Mouse (Mus musculus) layer of hippocampus, adult 9-11 months (tissue): ENCODE results near the gene Schip1.
A peak's percentile ranks its signal among the peaks of the same experiment; 100 is the strongest.

Experiments
- DNase-seq: peaks from one replicate; pipeline ENCODE4 v3.0.0; 2022

The Schip1 gene

DNA sequence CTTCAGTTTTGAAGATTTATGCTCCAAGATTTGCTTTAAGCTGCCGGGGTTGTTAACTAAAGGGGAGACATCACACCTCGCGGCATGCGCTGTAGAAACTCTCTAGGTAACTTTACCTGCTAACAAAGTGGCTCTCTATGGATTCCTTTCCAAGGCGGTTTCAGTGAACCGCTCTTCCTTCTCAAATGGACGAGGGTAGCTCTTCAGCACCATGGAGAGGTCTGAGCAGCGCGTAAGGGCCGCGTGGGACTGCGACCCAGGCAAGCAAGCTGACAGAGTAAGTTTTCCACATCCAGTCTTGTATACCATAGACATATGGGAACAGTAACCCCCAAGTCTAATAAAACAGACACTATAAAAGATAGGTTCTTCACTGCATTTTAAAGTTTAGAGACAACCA, at the start of gene Schip1:
Schip1 (plus strand) TSS at position 72 of the 400 bp plus-strand sequence.
- DNase-seq, result no peak

- DNase-seq, result no peak
Observed at GRCm38 (mm10) chr3:68015786-68016185, 48.8 kb upstream of the Schip1 start.

DNA sequence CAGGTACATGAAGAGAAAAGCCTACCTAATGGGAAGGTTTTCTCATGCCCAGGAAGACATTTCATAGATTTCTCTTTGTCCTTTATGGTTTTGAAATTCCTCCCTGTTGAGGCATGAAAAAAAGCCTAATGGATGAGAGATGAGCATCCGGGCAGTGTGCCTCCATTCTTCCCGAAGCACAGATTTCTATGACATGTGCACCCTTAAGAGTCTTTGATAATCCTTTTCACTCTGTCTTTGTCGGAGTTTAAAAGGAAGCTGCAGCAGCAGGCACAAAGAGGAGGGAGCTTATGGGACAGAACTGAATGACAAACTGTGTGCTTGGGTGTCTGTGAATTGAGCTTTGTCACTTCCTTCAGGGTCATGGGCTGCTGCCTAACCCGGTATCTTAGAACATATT, 45.2 kb upstream of the Schip1 start:
- no peak for DNase-seq

DNA sequence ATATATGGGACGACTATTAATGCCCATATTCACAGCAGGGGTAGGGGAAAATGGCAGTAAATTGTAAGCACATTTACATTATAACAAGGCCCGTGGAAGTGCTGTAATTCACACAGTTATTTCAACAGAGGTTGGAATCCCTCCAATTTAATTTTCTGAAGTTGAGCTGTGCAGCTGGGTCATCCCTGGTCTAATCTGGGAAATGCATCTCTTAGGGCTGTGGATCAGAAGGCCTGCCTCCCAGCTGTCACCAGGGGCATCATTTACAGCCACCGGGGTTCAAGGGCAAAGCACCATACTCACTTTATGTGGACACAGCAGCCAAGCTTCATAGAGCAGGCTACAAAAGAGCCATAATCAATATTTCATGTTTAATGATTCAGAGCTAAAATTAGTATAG, 28.5 kb upstream of the Schip1 start:
- no peak for DNase-seq

GRCm38 (mm10) chr3:68042951-68043350, 21.7 kb upstream of the Schip1 start:
- no peak for DNase-seq

DNA sequence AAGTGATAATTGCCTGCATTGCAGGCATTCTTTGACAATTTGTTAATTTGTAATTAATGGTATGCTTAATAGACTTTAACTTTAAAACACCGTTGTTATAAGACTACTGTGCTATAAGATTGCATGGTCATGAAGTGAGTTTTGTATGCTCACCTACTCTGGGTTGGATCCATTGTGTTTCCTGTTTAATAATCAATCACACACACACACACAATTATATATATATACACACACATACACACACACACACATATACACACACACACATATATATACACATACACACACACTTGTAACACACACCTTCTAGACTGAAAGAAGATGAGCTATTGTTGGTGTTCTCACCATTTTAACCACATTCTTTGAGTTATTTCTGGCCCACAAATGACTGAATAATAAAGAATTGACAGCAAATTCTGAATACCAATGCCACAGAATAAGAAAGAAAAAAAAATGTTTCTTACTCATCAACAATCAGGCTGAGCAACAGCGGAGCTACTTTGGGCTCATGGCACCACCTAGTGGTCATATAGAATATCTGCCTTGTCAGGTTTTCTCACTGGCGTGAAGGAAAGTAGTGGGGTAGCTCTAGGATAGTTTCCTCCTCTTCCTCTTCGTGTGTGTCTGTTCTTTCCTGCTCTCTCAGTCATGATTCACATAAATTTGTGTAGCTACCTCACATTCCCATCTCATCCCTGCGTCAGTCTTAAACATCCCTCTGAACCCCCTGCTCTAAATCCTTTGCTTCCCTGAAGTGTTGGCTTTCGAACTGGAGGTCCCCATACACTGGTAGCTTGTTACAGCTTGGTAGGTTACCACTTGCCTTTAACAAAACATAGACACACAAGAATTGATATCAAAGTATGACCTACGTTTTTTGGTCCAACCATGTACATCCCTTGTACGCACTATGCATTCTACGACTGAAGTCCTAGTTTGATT, 18.9 kb upstream of the Schip1 start:
- DNase-seq, result peak; percentile 33

GRCm38 (mm10) chr3:68053538-68053937, 11.1 kb upstream of the Schip1 start:
- DNase-seq, result no peak

DNA sequence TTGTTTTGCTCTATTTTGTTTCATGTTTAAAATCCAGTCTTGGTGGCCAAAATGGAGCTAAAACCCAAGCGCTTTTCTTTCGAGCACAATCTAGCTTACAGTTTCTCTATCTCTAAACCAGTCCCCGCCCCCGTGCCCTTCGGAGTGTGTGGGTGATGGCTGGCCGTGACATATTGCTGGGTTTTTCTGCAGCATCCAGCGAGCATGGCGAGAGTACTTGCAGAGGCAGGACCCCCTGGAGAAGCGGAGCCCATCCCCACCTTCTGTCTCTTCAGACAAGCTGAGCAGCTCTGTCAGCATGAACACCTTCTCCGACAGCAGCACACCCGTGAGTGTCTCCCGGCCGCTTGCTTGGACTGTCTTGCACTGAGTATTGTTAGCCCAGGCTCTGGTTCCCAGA, 9.5 kb upstream of the Schip1 start:
- DNase-seq, result peak; percentile 48

GRCm38 (mm10) chr3:68056373-68057275, 8.0 kb upstream of the Schip1 start:
- peak; percentile 42 for DNase-seq

DNA sequence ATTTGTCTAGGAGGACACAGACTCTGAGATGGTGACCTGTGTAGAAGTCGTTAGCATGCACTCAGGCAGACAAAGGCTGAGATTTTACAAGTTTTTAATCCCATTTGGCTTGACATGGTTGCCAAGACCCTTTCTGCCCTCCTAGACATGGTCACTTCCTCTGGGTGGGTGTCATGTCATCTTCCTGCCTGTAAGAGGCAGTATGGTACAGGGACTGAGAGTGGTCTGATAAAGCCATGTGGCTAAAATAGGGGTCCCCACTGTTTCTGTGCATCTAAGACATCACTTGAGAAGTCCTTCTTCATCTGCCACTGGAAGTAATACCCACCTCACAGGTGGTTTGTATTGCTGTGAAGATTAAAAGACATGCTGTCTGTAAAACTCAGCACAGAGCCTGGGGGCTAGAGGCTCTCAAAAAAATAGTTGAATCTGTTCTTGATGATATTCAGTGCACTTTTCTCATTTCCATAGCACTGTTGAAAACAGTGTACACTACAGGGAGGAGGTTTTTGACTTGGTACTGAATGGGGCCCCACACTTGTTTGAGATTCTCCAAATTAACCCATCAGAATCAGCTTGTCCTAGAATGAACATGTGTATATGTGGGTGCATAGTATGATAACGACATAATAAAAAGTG, 5.3 kb upstream of the Schip1 start:
- no peak for DNase-seq

- peak; percentile 35 for DNase-seq
Observed at GRCm38 (mm10) chr3:68071395-68072386, 7.1 kb downstream of the Schip1 start.

DNA sequence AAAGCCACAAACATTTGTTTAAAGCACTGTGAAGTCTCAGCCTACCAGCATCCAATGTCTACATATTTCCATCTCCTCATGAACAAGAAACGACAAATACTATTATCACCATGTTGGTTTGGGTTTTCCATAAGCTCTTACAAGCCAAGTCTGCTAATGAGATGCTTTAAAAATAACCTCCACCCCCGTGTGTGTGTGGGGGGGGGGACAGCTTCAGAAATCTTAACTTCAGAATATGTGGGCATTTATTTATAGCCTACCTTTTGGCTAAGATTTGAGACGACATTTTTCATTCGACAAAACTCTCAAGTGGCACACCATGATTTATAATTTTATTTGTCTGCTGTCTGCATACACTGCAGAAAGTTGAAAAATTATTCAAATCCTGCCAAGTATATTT, 12.8 kb downstream of the Schip1 start:
- DNase-seq, result no peak

GRCm38 (mm10) chr3:68085024-68085423, 20.4 kb downstream of the Schip1 start:
- DNase-seq, result peak; percentile 48

- no peak for DNase-seq
Observed at GRCm38 (mm10) chr3:68092108-68092507, 27.5 kb downstream of the Schip1 start.

GRCm38 (mm10) chr3:68096724-68097431, 32.3 kb downstream of the Schip1 start:
- no peak for DNase-seq

GRCm38 (mm10) chr3:68099561-68099960, 35.0 kb downstream of the Schip1 start:
- DNase-seq, result peak; percentile 11

DNA sequence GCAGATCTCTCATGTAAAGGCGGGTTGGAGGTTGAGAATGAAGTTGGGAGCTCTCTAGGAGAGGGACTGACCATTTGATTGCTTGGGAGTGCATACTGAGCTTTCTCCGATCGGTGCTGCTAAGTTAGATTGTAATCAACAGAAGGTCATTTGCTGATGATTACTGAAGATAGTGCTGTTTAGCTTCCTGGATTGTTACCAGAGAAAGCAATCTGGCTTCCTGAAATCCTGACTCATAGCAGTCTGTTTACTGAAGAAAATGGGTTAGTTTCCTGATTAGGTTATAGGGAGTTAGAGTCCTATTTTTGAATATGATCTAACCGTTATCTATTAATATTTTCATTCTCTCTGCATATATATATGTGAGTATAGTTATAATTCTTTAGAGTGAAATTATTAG, 36.7 kb downstream of the Schip1 start:
- DNase-seq, result peak; percentile 56

DNA sequence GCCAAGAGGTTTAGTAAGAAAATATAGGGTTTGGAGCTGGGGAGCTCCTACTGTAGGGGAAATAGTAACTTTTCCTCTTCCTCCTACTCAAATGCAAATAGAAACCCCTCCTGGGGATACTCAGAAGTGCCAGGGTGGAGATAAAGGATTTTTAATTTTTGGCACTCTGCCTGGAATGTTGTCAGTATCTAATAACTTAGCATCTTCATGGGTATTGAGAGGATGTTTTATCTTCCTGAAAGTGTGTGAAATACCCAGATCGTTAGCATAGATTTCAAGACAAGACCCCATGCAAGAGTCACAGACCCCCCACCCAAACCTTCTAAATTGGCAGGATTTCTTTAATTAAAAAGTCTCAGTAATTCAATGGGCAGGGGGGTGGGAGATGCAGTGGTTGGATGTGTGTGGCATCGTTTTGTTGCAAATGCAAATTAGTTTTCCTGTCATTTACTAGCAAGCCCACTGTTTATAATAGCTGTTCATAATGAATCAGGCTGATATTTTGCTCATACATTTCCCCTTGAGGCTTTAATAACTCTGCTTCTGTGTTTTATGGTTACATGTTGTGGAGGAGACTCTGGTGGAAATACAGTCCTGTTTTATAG, 40.6 kb downstream of the Schip1 start:
- no peak for DNase-seq

GRCm38 (mm10) chr3:68121338-68121737, 56.7 kb downstream of the Schip1 start:
- DNase-seq, result no peak

DNA sequence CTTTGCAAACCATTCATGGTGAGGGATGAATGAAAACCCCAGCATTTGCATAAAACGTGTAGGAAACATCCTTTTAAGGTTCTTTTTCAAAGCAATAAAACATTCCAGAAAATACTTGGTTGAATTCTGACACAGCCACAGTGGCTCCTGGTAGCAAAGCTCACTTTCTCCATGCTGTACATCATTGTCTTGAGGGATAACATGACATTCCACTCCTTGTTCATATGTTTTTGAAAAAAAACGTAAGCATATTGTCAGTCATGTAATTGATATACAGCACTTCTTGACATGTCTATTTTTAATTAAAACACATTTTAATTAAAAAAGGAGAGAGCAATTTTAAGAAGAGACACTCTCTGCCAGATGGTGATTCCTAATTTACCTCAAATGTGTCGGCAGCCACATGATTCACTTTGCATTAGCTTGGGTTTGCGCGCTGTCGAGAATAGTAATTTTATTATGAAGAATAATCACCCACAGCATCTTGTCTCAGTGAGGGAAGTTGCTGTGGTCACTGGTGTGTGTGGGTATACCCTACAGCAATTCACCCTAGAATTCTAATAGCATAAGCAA, 61.8 kb downstream of the Schip1 start:
- peak; percentile 16 for DNase-seq
